Mouse (Mus musculus) MEL (cell line): ENCODE measurements around the gene Unc13d. TPM values are rescaled to one million over a fixed set of nuclear protein-coding genes. Genes with fewer than 3 reads are reported as not detected.

Experiments used
- EP300 ChIP-seq, 2 experiments: IDR thresholded peaks; 2 replicates each; pipeline ENCODE4 v1.6.1; 2011; ENCODE audit warnings: improper control_type of control experiment in 2 of 2, low read length in 2 of 2, low read depth in 1 of 2, mild to moderate bottlenecking in 1 of 2
- RCOR1 ChIP-seq: IDR thresholded peaks from 2 replicates; pipeline ENCODE4 v1.6.1; 2012; ENCODE audit warnings: low read depth, mild to moderate bottlenecking, inconsistent platforms, low read length, improper control_type of control experiment
- TAL1 ChIP-seq: IDR thresholded peaks from 2 replicates; pipeline ENCODE4 v1.6.1; 2012; ENCODE audit warnings: mild to moderate bottlenecking, inconsistent platforms, low read length, moderate library complexity, mixed read lengths
- TBP ChIP-seq: IDR thresholded peaks from 2 replicates; pipeline ENCODE4 v1.8.0; 2011; ENCODE audit warnings: low read depth, low read length, improper control_type of control experiment
- polyA plus RNA-seq, 2 experiments: library from polyadenylated mRNA; stranded (reverse) in 1 of 2; unstranded in 1 of 2; fragments of >175 nt in 1 of 2; fragments of >200 nt in 1 of 2; gene quantifications; 2 replicates each; pipeline versions ENCODE4 v1.2.1 to v1.2.4; 2012; ENCODE audit warnings: low replicate concordance in 2 of 2, low read depth in 1 of 2; ENCODE audit not compliant: insufficient read length in 2 of 2, insufficient read depth in 1 of 2, missing spikeins in 1 of 2
- total RNA-seq: library from RNA; depleted of rRNA; stranded (reverse); fragments of 300-350 nt; gene quantifications from 2 replicates; pipeline ENCODE4 v1.2.3, GENCODE M21; 2012; rRNA removed

The Unc13d gene
- total and polyA plus RNA-seq, 3 experiments: 115 to 146 TPM; not detected in 1

DNA sequence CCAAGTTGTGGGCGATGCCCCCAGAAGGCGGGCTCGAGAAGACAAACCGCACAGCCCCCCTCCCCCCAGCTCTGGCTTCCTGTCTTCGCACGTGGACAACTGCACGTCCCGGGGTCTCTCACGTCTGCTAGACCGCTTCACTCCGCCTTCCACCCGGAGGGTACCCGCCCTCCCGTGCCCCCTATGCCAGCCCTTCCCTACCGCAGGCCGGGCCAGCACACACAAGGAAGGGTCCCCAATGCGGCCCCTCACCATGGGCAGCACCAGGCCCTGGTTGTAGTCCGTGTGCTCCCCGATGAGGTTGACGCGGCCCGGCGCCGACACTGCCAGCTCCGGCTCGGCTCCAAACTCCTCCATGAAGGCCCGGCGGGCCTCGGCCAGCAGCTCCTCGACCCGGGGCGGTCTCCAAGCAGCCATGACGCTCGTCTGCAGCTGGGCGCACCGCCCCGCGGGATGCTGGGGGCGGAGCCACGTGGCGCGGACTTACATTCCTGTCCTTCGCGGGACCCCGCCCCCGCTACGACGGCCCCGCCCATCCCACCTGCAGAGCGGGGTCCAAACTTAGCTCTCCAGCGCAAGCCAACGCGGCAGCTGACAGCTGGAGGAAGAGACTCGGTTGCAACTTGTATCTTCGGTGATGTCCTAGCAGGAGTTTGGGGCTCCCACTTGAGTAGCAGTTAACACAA, 65.4 kb downstream of the Unc13d start, which contains the start of gene Galk1 (continued):
- TF ChIP-seq TBP (0 out of 2 replicates have a peak, but pooled peaks have one; percentile 8), RCOR1 (no peak), EP300 (IDR thresholded peaks at IDR 0.05; ENCODE audit: low read depth in 1 of 2, low read length in 2 of 2) (no peak), TAL1 (no peak)

Other genes with a start within 250 kb of the Unc13d start
- 1.3 and 1.5 TPM in 2 replicates for gene Myo15b, start 219.6 kb downstream of the Unc13d start, total RNA-seq
- 1 to 10 TPM in 1 of 2 experiments, not detected in 1; 3.2 TPM for gene Myo15b, start 219.6 kb downstream of the Unc13d start, polyA plus RNA-seq
- 24.9 and 41.0 TPM in 2 replicates for gene Smim5, start 178.0 kb downstream of the Unc13d start, total RNA-seq
- 10 to 100 TPM in 1 of 2 experiments, not detected in 1; 24.8 TPM for gene Smim5, start 178.0 kb downstream of the Unc13d start, polyA plus RNA-seq
- 1.2 and 1.3 TPM in 2 replicates for gene Smim6, start 165.9 kb downstream of the Unc13d start, total RNA-seq
- gene Smim6, start 165.9 kb downstream of the Unc13d start, polyA plus RNA-seq: 1 to 10 TPM in 1 of 2 experiments, not detected in 1; 3.8 TPM
- gene Sap30bp, start 144.7 kb downstream of the Unc13d start, total RNA-seq: 51.6 and 69.2 TPM in 2 replicates
- gene Sap30bp, start 144.7 kb downstream of the Unc13d start, polyA plus RNA-seq: 10 to 100 TPM in 1 of 2 experiments, not detected in 1; 49.1 TPM
- gene Recql5, start 144.5 kb downstream of the Unc13d start, total RNA-seq: 16.7 and 20.3 TPM in 2 replicates
- 10 to 100 TPM in 1 of 2 experiments, not detected in 1; 21.5 TPM for gene Recql5, start 144.5 kb downstream of the Unc13d start, polyA plus RNA-seq
- gene Itgb4, start 103.3 kb downstream of the Unc13d start, total RNA-seq: 0.39 and 0.69 TPM in 2 replicates
- under 1 TPM in 1 of 2 experiments, not detected in 1; 0.85 TPM for gene Itgb4, start 103.3 kb downstream of the Unc13d start, polyA plus RNA-seq
- 253 and 322 TPM in 2 replicates for gene Galk1, start 65.2 kb downstream of the Unc13d start, total RNA-seq
- gene Galk1, start 65.2 kb downstream of the Unc13d start, polyA plus RNA-seq: 100 to 1,000 TPM in 1 of 2 experiments, not detected in 1; 326 TPM
- 451 and 498 TPM in 2 replicates for gene H3f3b, start 50.0 kb downstream of the Unc13d start, total RNA-seq
- gene H3f3b, start 50.0 kb downstream of the Unc13d start, polyA plus RNA-seq: 100 to 1,000 TPM in 1 of 2 experiments, 10 to 100 TPM in 1; 96.6 to 767 TPM
- 21.7 and 24.0 TPM in 2 replicates for gene Unk, start 47.6 kb downstream of the Unc13d start, total RNA-seq
- gene Unk, start 47.6 kb downstream of the Unc13d start, polyA plus RNA-seq: 10 to 100 TPM in 1 of 2 experiments, not detected in 1; 42.3 TPM
- 16.5 and 19.4 TPM in 2 replicates for gene Wbp2, start 9.0 kb upstream of the Unc13d start, total RNA-seq
- gene Wbp2, start 9.0 kb upstream of the Unc13d start, polyA plus RNA-seq: 10 to 100 TPM in 1 of 2 experiments, not detected in 1; 75.8 TPM
- gene Trim47, start 49.2 kb upstream of the Unc13d start, total RNA-seq: 3.6 and 6.7 TPM in 2 replicates
- 1 to 10 TPM in 1 of 2 experiments, not detected in 1; 5.6 TPM for gene Trim47, start 49.2 kb upstream of the Unc13d start, polyA plus RNA-seq
- 8.2 and 8.8 TPM in 2 replicates for gene Trim65, start 53.2 kb upstream of the Unc13d start, total RNA-seq
- gene Trim65, start 53.2 kb upstream of the Unc13d start, polyA plus RNA-seq: 10 to 100 TPM in 1 of 2 experiments, not detected in 1; 10.7 TPM
- 105 and 113 TPM in 2 replicates for gene Mrpl38, start 60.9 kb upstream of the Unc13d start, total RNA-seq
- gene Mrpl38, start 60.9 kb upstream of the Unc13d start, polyA plus RNA-seq: 100 to 1,000 TPM in 1 of 2 experiments, not detected in 1; 157 TPM
- gene Fbf1, start 90.2 kb upstream of the Unc13d start, total RNA-seq: 29.0 and 32.5 TPM in 2 replicates
- gene Fbf1, start 90.2 kb upstream of the Unc13d start, polyA plus RNA-seq: 10 to 100 TPM in 1 of 2 experiments, not detected in 1; 29.2 TPM
- 57.9 and 60.8 TPM in 2 replicates for gene Ten1, start 120.9 kb upstream of the Unc13d start, total RNA-seq
- gene Ten1, start 120.9 kb upstream of the Unc13d start, polyA plus RNA-seq: 10 to 100 TPM in 1 of 2 experiments, not detected in 1; 66.9 TPM
- gene Acox1, start 121.1 kb upstream of the Unc13d start, total RNA-seq: 16.4 and 16.8 TPM in 2 replicates
- 10 to 100 TPM in 1 of 2 experiments, not detected in 1; 16.1 TPM for gene Acox1, start 121.1 kb upstream of the Unc13d start, polyA plus RNA-seq
- gene Evpl, start 160.1 kb upstream of the Unc13d start, total RNA-seq: 0.26 and 0.39 TPM in 2 replicates
- under 1 TPM in 1 of 2 experiments, not detected in 1; 0.78 TPM for gene Evpl, start 160.1 kb upstream of the Unc13d start, polyA plus RNA-seq
- gene Srp68, start 196.3 kb upstream of the Unc13d start, total RNA-seq: 163 and 180 TPM in 2 replicates
- gene Srp68, start 196.3 kb upstream of the Unc13d start, polyA plus RNA-seq: 100 to 1,000 TPM; 146 to 228 TPM
- gene Galr2, start 203.0 kb upstream of the Unc13d start, total RNA-seq: 0.20 and 0.35 TPM in 2 replicates
- gene Galr2, start 203.0 kb upstream of the Unc13d start, polyA plus RNA-seq: 1 to 10 TPM in 1 of 2 experiments, not detected in 1; 1.2 TPM
- 41.0 and 49.0 TPM in 2 replicates for gene Exoc7, start 229.3 kb upstream of the Unc13d start, total RNA-seq
- 100 to 1,000 TPM in 1 of 2 experiments, 10 to 100 TPM in 1; 45.4 to 526 TPM for gene Exoc7, start 229.3 kb upstream of the Unc13d start, polyA plus RNA-seq